Mouse (Mus musculus): ENCODE measurements around the gene Foxg1. TPM values are rescaled to one million over a fixed set of nuclear protein-coding genes. Genes with fewer than 3 reads are reported as not detected.

Foxg1 gene
- total RNA-seq, 4 experiments from 2014 or later: not detected

DNA sequence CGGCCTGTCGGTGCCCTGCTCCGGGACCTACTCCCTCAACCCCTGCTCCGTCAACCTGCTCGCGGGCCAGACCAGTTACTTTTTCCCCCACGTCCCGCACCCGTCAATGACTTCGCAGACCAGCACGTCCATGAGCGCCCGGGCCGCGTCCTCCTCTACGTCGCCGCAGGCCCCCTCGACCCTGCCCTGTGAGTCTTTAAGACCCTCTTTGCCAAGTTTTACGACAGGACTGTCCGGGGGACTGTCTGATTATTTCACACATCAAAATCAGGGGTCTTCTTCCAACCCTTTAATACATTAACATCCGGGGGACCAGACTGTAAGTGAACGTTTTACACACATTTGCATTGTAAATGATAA lies 3.2 kb downstream of the Foxg1 start:
- DNase-seq (ENCODE audit: low spot score): no peak

DNA sequence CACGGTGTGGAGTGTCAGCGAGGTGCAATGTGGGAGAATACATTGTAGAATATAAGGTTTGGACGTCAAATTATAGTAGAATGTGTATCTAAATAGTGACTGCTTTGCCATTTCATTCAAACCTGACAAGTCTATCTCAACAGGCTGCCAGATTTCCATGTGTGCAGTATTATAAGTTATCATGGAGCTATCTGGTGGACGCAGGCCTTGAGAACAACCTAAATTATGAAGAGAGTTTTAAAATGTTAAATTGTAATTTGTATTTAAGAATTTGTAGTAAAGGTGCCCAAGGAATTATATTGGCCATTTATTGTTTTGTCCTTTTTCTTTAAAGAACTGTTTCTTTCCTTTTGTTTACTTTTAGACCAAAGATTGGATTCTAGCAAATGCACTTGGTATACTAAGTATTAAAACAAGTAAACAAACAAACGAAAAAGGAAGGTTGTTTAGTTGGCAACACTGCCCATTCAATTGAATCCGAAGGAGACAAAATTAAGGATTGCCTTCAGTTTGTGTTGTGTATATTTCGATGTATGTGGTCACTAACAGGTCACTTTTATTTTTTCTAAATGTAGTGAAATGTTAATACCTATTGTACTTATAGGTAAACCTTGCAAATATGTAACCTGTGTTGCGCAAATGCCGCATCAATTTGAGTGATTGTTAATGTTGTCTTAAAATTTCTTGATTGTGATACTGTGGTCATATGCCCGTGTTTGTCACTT lies 3.8 kb downstream of the Foxg1 start:
- no peak for DNase-seq (ENCODE audit: low spot score)

DNA sequence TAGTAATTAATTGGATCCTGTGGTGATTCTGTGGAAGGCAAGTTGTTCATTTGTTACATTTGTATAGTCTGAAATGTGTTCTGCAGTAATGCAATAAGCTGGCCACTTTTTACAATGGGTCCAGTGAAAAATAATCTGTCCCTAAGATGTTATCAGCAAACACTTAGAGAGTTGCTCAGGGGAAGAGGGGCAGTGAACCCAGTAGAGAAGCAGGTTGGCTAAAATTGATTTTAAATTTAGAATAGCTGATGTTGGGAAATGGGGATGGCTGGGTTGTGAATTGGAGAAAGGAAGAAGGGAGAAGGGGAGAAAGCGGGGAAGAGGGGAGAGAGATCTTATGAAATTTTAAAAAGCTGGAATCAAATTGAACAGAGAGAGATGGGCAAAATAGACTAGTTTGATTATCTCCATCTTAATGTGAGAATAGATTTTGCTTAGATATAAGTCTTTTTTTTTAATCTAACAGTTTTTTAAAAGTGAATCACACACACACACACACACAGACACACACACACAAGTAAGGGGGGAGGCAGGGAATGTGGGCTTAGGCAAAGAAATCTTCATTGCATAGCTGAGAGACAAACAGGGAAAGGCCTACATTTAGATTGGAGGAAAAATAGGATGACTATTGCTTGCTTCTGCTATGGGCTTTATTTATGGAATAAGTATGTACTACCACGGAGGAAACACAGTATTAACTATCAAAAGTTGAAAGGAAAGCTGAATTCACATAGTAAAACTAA lies 5.6 kb downstream of the Foxg1 start:
- no peak for DNase-seq (ENCODE audit: low spot score)

DNA sequence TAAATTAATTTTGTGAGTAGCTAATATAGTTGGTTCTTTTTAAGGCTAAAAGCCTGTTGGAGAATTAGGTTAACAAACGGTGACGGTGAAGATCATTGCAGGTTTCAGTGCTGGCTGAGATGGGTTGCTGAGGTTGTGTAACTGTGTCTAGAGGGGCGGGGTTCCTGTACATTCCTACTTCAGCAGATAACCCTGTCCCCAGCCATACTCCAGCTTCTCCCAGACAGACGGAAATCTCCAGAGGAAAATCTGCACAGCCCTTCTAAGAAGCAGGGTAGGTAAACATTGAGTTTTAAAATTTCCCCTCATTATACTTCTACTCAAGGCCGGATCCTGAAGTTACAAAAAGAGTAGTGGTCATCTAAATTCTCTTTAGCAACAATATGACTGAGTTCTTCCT lies 7.2 kb downstream of the Foxg1 start:
- no peak for DNase-seq (ENCODE audit: low spot score)

DNA sequence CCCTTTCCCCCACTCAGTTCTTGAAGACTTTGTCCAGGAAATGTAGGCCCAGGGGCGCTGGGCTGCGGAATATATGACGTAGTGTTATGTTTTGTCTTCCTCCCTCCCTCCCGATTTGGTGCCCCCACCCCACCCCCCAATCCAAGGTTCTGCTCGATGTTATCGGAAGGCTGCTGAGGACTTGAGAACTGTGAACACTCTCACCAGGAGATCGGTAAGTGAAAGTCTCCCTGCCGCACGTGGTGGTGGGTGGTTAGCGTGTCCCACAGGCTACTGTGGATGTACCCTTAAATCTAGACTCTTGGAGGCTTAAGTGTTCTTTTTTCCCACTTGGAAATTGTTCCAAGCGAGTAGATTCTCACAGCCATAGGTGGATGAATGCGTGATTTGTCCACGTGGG lies 7.8 kb downstream of the Foxg1 start:
- DNase-seq (ENCODE audit: low spot score): no peak

DNA sequence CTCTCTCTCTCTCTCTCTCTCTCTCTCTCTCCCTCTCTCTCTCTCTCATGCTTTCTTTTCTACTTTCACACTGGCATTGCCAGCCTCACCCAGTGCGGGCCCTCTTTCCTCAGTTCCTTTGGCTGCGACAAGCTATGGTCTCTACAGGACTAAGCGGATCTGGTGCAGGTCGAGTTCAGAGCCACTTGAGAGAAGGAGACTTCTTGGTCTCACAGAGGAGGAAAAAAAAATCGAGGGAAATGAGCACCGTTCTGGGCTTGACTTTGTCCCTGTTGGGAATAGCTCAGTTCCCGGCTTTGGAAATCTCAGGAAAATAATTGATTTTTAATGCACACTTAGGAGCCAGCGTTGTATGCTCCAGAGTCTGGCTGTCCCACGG lies 8.5 kb downstream of the Foxg1 start:
- no peak for DNase-seq (ENCODE audit: low spot score)

DNA sequence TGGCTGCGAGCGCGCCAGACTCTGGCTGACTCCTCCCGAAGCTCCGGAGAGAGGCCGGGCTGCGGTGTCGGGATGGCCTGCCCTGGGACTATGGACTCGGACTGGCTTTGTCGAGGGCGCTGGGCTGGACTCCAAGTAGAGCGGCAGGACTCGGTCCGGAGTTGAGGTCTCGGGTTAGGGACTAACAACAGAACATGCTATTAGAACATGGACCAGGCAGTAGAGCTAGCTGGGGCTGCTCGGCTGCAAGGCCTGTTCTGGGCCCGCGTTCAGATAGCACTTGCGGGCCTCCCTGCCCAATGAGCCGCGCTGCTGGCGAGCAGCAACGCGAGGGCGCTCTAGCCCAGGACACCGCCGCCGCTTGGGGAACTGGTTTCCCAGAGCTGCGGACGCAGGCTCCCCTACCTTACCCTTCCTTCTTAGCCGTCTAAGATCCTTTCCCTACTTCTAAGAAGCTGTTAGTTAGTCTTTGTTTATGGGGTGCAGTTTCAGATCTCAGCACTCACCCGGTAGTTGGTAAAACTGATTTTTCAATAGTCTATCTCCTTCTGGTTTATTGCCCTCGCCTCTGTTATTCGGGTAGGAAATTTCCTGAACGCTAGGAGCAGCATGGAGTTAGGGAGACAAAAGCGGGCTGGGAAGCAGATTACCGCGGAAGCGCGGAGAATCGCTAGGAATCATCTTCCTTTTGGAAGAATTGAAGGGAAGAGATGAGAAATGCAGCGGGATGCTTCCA lies 9.0 kb downstream of the Foxg1 start:
- no peak for DNase-seq (ENCODE audit: low spot score)

DNA sequence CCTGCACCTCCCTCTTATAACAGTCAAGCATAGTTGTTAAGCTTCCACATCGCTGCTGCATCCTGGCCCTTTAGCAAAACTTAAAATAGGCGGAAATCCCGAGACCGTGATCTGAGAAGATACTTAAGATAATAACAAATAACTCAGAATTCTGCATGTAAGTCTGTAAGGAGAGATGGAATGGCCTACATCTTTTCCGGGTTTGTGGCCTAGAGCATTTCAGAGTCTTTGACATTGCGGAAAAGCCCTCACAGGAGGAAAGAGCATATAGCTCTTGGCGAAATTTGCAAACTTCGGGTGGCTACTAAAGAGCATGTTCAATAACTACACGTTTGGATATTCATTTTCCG lies 9.6 kb downstream of the Foxg1 start:
- no peak for DNase-seq (ENCODE audit: low spot score)

DNA sequence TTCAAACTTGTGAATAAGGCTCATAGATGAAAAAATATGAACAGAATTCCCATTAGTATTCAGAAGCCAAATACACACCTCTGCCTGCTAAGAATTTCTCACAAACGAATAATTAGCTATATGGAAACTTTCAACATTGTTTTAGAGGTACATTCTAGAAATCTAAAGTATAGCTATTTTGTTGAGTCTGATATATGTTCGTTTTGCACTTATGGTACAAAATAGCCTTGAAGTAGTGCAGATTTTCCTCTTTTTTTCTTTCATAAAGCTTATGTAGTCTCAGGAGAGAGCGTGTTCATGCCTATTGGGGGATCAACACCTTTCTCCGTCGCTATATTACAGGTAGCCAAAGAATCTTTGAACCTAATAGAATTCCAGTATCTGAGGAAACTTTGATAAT lies 10.4 kb downstream of the Foxg1 start:
- no peak for DNase-seq (ENCODE audit: low spot score)

DNA sequence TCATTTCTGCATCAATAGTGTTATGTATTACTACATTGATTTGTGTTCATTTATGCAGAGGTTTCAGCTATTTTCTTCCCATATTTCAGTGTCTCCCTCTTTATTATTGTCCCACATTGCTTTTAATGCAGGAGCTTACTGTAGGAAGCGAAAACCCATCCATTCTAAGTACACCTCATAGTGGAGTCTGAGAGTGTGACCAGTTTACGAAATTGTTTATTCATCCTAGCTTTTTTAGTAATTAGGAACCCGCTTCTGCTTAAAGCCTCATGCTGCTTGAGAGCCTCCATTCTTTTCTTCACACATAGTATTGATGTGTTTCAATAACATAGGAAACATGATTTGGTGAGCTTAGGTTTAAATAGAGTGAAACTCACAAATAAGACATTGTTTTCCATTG lies 11.2 kb downstream of the Foxg1 start:
- no peak for DNase-seq (ENCODE audit: low spot score)

DNA sequence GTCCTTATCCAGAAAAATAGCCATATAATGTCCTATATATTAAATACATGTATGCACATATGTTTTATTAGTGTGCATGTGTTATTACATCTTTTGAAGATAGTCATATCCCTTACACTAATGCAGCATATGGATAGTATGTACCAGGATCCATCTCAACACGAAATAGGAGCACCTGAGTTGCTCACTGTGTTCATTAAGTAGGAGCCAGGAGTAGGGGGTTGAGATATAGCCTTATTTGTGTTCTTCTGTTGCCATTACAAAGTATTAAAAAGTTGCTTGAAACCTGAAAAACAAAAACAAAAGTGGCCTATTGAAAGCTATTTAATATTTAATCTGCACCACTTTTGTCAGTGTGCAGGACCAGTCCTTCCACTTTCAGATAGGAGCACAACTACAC lies 11.7 kb downstream of the Foxg1 start:
- DNase-seq (ENCODE audit: low spot score): no peak

DNA sequence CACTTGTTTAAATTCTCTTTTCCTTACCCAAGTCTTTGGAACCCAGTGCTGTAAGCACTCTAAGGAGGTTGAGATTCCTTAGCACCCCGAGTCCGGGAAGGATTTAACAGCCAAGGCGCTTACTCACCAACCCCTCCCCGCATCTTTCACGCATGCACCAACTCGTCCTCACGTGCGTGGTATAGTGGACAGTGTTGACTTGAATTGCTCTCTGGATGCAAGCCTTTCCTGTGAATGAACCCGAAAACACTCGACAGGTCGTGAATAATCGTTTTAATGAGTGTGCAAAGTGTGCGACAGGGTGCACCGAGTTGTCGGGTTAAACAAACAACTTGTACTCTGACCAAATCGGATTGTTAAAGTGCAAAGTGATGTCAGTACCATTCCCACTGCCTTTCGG lies 12.4 kb downstream of the Foxg1 start:
- DNase-seq (ENCODE audit: low spot score): no peak

DNA sequence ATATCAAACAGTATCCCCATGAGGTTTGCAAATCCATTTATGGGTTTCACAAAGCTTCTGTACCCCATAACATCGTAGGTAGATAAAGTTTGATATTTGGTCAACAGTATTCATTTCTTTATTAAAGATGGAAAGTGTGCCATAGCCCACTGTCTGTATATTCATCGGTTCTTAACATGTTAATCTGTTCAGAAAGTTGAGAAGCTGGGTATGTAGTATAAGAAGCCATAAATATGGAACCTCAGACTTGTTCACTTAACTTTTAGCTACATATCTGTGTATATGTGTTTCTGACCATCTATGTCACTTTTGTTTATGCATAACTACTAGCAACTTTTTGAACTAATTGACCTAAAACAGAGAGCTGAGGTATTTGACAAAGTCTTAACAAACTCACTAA lies 13.5 kb downstream of the Foxg1 start:
- DNase-seq (ENCODE audit: low spot score): no peak

DNA sequence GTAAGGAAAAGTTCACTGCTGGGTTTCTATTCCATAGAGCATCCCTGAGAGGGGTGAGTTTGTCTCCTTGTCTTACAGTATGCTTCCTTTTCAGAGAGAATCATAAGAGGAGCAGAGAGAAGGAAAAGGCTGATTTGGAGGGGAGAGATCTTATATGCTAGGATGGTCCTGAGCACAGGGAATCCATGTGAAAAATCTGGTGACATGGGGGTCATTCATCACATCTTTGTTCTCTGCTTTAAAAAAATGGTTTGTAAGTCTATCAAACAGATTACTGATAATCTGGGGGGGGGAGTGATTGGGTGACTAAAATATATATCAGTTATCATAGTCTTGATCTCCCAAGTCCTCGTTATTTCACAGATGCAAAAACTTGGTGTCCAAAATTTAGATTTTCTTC lies 14.3 kb downstream of the Foxg1 start:
- no peak for DNase-seq (ENCODE audit: low spot score)

DNA sequence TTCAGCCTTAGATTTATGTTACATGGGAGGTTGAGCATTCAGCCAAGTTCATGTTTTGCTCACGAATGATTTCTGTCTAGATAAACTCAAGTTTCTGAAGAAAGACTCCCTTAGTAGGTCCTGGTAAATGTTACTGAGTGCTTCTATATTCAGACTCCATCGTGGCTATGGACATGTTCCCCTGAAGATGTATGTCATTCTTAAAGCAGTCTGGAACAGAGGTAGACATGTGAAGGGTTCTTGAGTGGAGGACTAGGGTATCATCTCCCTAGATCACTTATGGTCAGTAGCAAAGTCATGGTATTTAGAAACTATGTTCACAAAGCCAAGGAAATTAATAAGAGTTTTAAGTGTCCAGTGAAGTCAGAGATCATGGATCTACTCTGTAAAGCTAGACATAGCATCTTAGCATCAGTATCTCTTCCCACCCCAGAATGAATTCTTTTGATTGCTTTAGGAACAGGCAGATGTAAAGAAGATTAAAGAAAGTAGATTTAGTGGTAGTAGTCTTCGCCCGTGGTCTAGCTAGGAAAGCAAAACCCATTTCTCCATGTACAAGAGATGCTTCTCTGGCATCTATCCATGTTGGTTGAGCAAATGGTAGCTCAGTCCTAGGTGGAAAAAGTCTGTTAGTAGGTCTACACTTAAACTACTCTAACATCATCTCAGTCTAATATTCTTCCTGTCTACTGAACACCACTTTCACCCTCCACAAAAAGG lies 15.1 kb downstream of the Foxg1 start:
- no peak for DNase-seq (ENCODE audit: low spot score)

DNA sequence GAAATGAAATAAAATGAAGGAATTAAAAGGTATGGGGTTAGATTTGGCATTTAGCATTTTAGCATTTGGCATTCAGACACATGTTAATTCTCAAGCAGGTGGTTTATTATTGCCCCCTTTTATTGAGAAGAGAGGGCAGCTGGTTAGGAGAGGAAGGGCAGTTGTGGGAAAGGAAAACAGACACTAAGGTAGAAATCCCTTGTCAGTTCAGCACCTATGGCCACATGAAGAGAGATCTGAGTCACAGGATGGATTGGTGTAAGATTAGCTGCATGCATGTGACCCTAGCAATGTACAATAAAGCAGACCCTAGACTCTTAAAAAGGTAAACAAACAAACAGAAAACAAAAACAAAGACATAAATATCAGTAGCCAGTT lies 15.7 kb downstream of the Foxg1 start:
- no peak for DNase-seq (ENCODE audit: low spot score)

DNA sequence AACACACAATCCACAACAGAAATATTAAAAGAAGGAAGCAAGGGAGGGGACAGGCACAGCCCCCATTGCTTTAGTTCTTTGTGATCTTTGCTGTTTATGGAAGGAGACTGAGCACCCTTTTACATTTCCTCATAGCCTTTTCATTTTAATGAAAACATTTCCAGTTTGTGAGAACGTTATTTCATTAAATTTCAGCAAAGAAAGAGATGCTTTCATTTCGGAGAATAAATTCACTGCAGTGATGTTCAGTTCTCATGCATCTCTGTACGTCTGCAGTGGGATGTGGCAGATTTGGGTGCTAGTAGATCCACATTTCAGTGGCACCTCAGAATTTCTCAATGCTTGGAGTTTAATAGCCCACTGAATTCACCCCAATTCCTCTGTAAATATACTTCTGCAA lies 16.2 kb downstream of the Foxg1 start:
- DNase-seq (ENCODE audit: low spot score): no peak

DNA sequence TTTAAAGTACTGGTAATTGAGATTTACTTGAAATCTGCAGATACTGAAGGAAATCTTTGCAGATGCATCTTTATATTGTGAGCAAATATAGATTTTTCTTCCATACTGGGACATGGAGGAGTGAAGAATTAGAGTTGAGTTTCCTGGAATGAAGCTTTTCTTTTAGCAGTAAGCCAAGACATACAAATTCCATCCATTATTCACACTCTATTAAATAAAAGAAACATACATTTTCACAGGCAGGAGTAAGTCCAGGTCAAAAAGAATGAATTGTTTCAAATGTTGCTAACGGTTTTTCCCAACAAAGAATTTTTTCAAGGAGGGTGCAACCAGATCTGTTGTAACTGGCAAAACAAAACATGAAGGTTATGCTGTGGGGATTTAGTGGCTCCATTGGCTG lies 17.2 kb downstream of the Foxg1 start:
- DNase-seq (ENCODE audit: low spot score): no peak

DNA sequence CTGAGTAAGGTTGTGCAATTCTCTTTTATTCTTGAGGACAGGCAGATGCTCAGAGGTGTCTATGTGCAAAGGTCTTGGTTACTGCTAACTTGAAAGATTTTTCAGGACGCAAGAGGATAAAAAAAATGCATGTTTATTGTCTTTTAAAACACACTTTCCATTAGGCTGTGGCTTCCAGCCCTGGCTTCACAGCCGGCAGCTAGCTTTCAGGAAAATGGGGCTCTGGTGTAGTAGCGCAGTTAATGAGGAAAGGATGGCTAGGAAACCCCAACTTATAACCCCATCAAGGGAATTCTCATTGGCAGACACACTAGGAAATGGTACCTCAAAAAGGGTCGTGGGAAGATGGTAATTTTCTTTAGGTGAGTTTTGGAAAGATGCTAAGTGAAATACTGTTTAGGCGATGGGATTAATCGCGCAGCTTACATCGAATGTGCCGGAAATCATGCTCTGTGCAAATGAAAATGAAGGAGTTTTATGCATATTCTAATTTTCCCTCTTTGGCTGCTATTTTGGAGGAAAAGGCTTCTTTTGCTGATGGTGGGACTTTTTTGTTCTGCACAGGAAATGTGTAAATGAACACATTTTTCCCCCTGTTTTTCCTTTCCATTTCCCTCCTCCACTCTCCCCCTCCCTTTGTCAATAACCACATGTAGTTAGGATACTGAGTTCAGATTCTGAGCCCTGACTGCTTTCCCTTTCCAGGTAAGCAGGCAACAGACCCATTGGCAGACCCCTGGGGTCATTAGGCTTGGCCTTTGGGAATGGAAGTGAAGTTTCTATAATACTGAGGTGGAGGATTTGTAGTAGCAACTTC lies 17.8 kb downstream of the Foxg1 start:
- no peak for DNase-seq (ENCODE audit: low spot score)

DNA sequence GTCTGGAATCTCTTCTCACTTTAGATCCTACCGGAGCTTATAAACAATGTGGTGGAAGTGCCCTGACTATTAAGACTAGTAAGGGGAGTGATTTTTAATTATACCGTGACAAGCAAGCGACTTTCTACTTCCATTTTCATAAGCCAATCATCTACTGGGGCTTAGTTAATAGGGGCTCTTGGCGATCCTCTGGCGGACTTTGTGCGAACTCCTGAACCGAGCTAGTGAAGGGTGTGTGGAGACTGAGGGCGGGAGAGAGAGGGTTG lies 18.3 kb downstream of the Foxg1 start:
- DNase-seq (ENCODE audit: low spot score): no peak

DNA sequence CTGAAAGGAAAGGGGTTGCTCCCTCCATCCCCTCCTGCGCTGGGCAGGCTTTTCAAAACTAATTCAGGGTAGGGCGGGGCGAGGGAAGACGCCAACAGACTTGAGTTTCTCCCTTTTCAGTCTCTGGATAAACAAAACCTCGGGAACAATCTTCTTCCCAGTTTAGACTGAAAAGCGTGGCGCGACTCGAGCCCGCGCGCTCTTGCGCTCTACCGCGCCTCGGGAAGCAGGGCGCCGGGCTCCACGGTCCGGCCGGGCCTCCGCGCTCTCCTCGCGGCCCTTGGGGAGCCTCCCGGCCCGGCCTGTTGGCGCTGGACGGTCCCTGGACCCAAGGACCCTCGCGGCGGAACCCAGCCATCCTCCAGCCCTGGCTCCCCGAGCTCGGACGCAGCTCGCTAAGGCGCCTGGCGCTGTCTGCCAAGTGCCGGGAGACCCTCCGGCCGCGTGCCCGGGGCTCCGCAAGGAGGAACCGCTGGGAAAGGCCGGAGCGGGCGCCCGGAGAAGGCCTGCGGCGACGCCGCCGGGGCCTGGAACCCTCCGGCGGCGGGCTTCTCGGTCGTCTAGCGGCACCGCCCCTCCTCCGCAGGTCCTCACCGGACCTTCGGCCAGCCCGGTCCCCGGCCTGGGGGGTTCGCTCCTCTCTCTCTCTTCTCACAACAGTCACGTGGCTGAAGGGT lies 18.8 kb downstream of the Foxg1 start:
- no peak for DNase-seq (ENCODE audit: low spot score)

DNA sequence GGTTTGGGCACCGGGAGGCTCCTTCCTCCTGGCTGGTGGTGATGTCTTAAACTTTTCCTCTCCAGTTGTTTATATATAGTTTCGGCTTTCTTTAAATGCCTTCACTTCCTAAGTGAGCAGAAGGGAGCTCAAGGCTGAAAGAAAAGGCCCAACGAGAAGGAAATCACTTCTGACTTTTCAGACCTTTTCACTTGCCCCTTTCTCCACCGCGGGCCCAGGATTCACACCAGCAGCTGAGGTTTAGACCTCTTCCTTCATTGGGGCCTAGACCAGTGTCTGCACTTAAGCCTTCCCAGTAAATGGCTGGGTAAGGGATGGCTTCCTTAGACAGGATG lies 19.3 kb downstream of the Foxg1 start:
- DNase-seq (ENCODE audit: low spot score): no peak

Measured in heart, adult 8-10 months (tissue).